Mouse (Mus musculus): ENCODE results near the gene Speer4a.
A peak's percentile ranks its signal among the peaks of the same experiment; 100 is the strongest.
"Not testable (repeated sequence)": the region's sequence is repeated elsewhere in the genome, so short reads cannot be mapped to it uniquely, and the experiment has no call there.

Speer4a gene

DNA sequence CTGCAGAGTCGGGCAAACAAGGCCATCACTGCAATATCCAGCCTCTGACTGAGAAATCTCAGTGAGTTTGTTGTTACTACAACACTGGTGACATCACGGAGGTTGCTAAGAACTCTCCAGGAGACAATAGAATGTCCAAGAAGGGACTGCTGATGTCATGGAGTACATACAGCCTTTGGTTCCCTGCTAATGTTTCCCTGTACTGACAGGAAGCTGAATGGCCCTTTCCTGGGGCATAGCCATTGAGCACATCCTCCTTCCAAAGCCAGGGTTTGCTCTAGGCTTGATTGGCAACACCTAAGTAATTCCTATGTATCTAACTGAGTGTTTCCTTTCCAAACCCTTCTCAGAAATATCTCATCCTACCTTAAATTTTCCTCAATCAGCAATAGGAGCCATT lies at the start of gene Speer4a:
Gene Speer4a, minus strand, starts transcription at position 101 of the 400 bp plus-strand sequence.
- not testable (repeated sequence) for DNase-seq (ENCODE audit: low read depth, low spot score)

DNA sequence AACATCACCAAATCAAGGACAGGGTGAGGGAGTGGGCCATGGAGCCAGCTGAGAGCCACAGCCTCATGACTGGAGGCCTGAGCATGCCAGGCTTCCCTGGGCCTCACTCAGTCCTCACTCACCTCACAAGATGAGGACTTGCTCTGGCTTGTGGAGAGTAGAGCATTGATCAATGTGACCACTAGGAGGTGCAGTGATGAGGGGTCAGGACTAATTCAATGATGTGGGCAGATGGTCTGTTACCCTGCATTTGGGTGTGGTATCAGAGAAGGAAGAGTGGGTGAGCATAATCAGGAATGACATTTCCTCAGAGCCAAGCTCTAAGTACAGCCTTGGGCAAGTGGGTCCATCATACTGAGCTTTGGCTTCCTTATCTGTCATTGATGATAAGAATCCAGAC lies 39.7 kb upstream of the Speer4a start:
- DNase-seq (ENCODE audit: low read depth, low spot score): not testable (repeated sequence)

DNA sequence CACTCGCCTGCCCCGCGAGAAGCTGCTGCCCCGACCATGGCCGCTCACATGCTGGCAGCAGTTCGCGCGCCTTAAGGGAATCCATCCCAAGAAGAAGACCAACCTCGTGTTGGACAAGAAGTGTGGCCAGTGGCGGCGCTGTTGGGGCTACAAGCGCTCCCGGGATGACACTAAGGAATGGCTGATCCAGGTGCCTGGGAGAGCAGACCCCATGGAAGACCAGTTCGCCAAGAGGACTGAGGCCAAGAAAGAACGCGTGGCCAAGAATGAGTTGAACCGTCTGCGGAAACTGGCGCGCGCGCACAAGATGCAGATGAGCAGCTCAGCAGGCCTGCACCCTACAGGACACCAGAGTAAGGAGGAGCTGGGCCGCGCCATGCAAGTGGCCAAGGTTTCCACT lies 31.4 kb upstream of the Speer4a start:
- no peak for DNase-seq (ENCODE audit: low read depth, low spot score)

DNA sequence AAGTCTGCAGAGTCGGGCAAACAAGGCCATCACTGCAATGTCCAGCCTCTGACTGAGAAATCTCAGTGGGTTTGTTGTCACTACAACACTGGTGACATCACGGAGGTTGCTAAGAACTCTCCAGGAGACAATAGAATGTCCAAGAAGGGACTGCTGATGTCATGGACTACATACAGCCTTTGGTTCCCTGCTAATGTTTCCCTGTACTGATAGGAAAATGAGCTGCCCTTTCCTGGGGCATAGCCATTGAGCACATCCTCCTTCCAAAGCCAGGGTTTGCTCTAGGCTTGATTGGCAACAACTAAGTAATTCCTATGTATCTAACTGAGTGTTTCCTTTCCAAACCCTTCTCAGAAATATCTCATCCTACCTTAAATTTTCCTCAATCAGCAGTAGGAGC lies 19.1 kb upstream of the Speer4a start, which contains the start of gene Gm7347:
Gene Gm7347, minus strand, starts transcription at position 101 of the 400 bp plus-strand sequence.
- DNase-seq (ENCODE audit: low read depth, low spot score): not testable (repeated sequence)

DNA sequence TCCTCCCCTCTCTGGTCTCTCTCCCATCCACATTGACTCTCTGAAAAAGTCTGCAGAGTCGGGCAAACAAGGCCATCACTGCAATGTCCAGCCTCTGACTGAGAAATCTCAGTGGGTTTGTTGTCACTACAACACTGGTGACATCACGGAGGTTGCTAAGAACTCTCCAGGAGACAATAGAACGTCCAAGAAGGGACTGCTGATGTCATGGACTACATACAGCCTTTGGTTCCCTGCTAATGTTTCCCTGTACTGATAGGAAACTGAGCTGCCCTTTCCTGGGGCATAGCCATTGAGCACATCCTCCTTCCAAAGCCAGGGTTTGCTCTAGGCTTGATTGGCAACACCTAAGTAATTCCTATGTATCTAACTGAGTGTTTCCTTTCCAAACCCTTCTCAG lies 16.5 kb downstream of the Speer4a start, which contains the start of gene Gm5862:
Gene Gm5862, minus strand, starts transcription at position 101 of the 400 bp plus-strand sequence.
- not testable (repeated sequence) for DNase-seq (ENCODE audit: low read depth, low spot score)

DNA sequence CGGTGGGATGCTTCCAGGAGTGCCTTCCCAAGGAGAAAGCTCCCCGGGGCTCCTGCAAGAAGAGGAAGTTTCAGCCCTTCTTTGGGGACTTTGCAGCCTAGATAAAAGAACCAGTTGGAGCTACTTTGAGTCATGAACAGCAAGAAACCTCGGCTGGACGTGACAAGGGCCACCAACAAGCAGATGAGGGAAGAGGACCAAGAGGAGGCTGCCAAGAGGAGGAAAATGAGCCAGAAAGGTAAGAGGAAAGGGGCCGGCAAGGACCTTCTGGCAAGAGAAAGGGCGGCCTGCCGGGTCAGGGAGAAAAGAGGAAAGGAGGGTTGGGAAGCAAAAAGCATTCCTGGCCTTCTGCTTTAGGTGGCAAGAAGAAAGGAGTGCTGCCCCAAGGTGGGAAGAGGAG lies 31.7 kb downstream of the Speer4a start:
- DNase-seq (ENCODE audit: low read depth, low spot score): not testable (repeated sequence)

DNA sequence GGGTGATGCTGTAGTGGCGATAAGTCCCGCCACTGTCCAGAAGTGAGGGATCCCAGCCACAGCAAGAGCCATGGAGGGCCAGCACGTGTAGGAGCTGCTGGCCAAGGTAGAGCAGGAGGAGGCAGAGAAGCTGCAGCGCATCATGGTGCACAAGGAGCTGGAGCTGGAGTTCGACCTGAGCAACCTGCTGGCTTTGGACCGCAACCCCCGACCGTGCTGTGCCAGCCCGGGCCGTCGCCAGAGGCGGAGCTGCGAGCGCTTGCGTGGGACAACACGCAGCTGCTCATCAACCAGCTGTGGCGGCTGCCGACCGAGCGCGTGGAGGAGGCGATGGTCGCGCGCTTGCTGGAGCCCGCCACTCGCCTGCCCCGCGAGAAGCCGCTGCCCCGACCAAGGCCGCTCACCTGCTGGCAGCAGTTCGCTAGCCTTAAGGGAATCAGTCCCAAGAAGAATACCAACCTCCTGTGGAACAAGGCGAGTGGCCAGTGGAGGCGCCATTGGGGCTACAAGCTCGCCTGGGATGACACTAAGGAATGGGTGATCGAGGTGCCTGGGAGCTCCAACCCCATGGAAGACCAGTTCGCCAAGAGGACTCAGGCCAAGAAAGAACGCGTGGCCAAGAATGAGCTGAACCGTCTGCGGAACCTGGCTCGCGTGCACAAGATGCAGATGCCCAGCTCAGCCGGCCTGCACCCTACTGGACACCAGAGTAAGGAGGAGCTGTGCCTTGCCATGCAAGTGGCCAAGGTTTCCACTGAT lies 32.2 kb downstream of the Speer4a start:
- DNase-seq (ENCODE audit: low read depth, low spot score): peak; percentile 20

DNA sequence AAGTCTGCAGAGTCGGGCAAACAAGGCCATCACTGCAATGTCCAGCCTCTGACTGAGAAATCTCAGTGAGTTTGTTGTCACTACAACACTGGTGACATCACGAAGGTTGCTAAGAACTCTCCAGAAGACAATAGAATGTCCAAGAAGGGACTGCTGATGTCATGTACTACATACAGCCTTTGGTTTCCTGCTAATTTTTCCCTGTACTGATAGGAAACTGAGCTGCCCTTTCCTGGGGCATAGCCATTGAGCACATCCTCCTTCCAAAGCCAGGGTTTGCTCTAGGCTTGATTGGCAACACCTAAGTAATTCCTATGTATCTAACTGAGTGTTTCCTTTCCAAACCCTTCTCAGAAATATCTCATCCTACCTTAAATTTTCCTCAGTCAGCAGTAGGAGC lies 34.7 kb downstream of the Speer4a start, which contains the start of gene Gm1979:
Gene Gm1979, minus strand, starts transcription at position 101 of the 400 bp plus-strand sequence.
- DNase-seq (ENCODE audit: low read depth, low spot score): not testable (repeated sequence)

DNA sequence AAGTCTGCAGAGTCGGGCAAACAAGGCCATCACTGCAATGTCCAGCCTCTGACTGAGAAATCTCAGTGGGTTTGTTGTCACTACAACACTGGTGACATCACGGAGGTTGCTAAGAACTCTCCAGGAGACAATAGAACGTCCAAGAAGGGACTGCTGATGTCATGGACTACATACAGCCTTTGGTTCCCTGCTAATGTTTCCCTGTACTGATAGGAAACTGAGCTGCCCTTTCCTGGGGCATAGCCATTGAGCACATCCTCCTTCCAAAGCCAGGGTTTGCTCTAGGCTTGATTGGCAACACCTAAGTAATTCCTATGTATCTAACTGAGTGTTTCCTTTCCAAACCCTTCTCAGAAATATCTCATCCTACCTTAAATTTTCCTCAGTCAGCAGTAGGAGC lies 50.8 kb downstream of the Speer4a start, which contains the start of gene Gm21698:
Gene Gm21698, minus strand, starts transcription at position 101 of the 400 bp plus-strand sequence.
- DNase-seq (ENCODE audit: low read depth, low spot score): not testable (repeated sequence)

All from embryo, embryonic 11.5 days (tissue).